8 mouse cellular contexts compared by ENCODE assay signal in genomic region chr13:52352576-52352975, GRCm38 (mm10).
A peak's percentile ranks its signal among the peaks of the same experiment; 100 is the strongest.
DNase-seq lines count a peak whose midpoint lies in the region; ATAC-seq and TF ChIP-seq lines count a peak whose summit lies in the region.

No protein-coding gene starts in this region.

- no peak for TF ChIP-seq POLR2A in MEL (IDR thresholded peaks at IDR 0.05; ENCODE audit: control insufficient read depth in 1 of 2, insufficient read depth in 1 of 2, low read depth in 1 of 2, low read length in 2 of 2, poor library complexity in 1 of 2)

- no peak overlapping the region for H3K4me2 ChIP-seq in kidney, embryonic 15.5 days

- no peaks in the 10 kb centered on the region for H3K4me1 ChIP-seq in kidney, embryonic 15.5 days
- no peaks in the 10 kb centered on the region for H3K4me1 ChIP-seq in MEL (ENCODE audit: control insufficient read depth in 1 of 2, insufficient read depth in 2 of 2, low read length in 2 of 2)

- H3K4me3 ChIP-seq in kidney, embryonic 15.5 days (replicated peaks), result no peak overlapping the region
- no peak overlapping the region for H3K4me3 ChIP-seq in MEL (ENCODE audit: control insufficient read depth in 1 of 2, insufficient read depth in 1 of 2, low read depth in 2 of 2, low read length in 2 of 2)

- peak; percentile 25 to 34 for DNase-seq in adrenal gland, adult 18-20 months (ENCODE audit: low spot score in 2 of 2)
- no peak for DNase-seq in adrenal gland, postnatal 4 days (ENCODE audit: low spot score in 2 of 2)
- DNase-seq in kidney, adult 9 months, result peak; percentile 16
- DNase-seq in MEL (ENCODE audit: low read depth, low spot score), result peak; percentile 25
- DNase-seq in forelimb bud, embryonic 11.5 days (ENCODE audit: low read depth, low spot score), result peak; percentile 26
- DNase-seq in thymus, postnatal 14 days, result peak; percentile 53
- DNase-seq in urinary bladder, adult 2 months (ENCODE audit: low spot score), result no peak

- TF ChIP-seq EP300 in MEL (IDR thresholded peaks at IDR 0.05; ENCODE audit: low read depth in 1 of 2, low read length in 2 of 2), result no peak

- peak; percentile 10; the same call in 1 of the 2 replicates for TF ChIP-seq RAD21 in MEL (IDR thresholded peaks at IDR 0.05; ENCODE audit: low read depth, low read length)

- TF ChIP-seq CTCF in MEL (IDR thresholded peaks at IDR 0.05 in 2 of 3, conservative IDR thresholded peaks at IDR 0.05 in 1 of 3; ENCODE audit: control insufficient read depth in 1 of 3, insufficient read depth in 1 of 3, low read depth in 2 of 3, low read length in 3 of 3, poor library complexity in 1 of 3, severe bottlenecking in 1 of 3), result peak; percentile 45 to 71 (median 56)

- H3K27me3 ChIP-seq in kidney, embryonic 15.5 days, result no peaks in the 10 kb centered on the region
- no peaks in the 10 kb centered on the region for H3K27me3 ChIP-seq in MEL (ENCODE audit: control insufficient read depth in 1 of 2, insufficient read depth in 2 of 2, low read length in 2 of 2)

- WGBS in kidney, embryonic 15.5 days, result 70% methylated on average over 4 of the region's 4 CpGs

- no peaks in the 10 kb centered on the region for H3K79me2 ChIP-seq in MEL (ENCODE audit: control insufficient read depth, insufficient read depth, low read length, poor library complexity)

- no peak overlapping the region for H3K9ac ChIP-seq in kidney, embryonic 15.5 days
- H3K9ac ChIP-seq in MEL (ENCODE audit: control insufficient read depth, low read depth, low read length, poor library complexity, severe bottlenecking), result no peak overlapping the region

- no peak for ATAC-seq in kidney, embryonic 15.5 days (replicated peaks; ENCODE audit: low FRiP score)

- H3K9me3 ChIP-seq in kidney, embryonic 15.5 days (replicated peaks), result 0 out of 2 replicates have a peak, but pooled peaks cover 6% of the 10 kb centered on the region
- no peaks in the 10 kb centered on the region for H3K9me3 ChIP-seq in MEL (replicated peaks; ENCODE audit: insufficient read depth, low read length)

- no peaks in the 10 kb centered on the region for H3K36me3 ChIP-seq in kidney, embryonic 15.5 days
- no peaks in the 10 kb centered on the region for H3K36me3 ChIP-seq in MEL (ENCODE audit: control insufficient read depth in 1 of 2, insufficient read depth in 2 of 2, low read length in 2 of 2)

- no peak overlapping the region for H3K27ac ChIP-seq in kidney, embryonic 15.5 days
- H3K27ac ChIP-seq in MEL (ENCODE audit: control insufficient read depth, low read depth, low read length), result no peak overlapping the region

TF ChIP-seq in MEL, 35 proteins besides CTCF, POLR2A, EP300 and RAD21:
- no peak for TF ChIP-seq HCFC1 (IDR thresholded peaks at IDR 0.05; ENCODE audit: low read depth, low read length)
- TF ChIP-seq RCOR1 (IDR thresholded peaks at IDR 0.05; ENCODE audit: low read depth, low read length), result no peak
- TF ChIP-seq BHLHE40 (IDR thresholded peaks at IDR 0.05; ENCODE audit: borderline replicate concordance, low read depth, low read length), result no peak
- TF ChIP-seq MAX (IDR thresholded peaks at IDR 0.05; ENCODE audit: low read length), result no peak
- no peak for TF ChIP-seq TBP (IDR thresholded peaks at IDR 0.05; ENCODE audit: low read depth, low read length)
- TF ChIP-seq ZC3H11A (IDR thresholded peaks at IDR 0.05; ENCODE audit: low read depth, low read length), result no peak
- TF ChIP-seq USF1 (IDR thresholded peaks at IDR 0.05; ENCODE audit: low read depth, low read length), result no peak
- no peak for TF ChIP-seq MAZ (IDR thresholded peaks at IDR 0.05; ENCODE audit: low read depth, low read length)
- TF ChIP-seq NRF1 (IDR thresholded peaks at IDR 0.05; ENCODE audit: insufficient read depth, low read depth, low read length, poor library complexity, severe bottlenecking), result no peak
- no peak for TF ChIP-seq E2F4 (IDR thresholded peaks at IDR 0.05; ENCODE audit: borderline replicate concordance, low read depth, low read length)
- no peak for TF ChIP-seq GATA1 (IDR thresholded peaks at IDR 0.05; ENCODE audit: low read depth, low read length)
- no peak for TF ChIP-seq MYC (IDR thresholded peaks at IDR 0.05; ENCODE audit: low read depth, low read length)
- TF ChIP-seq NELFE (IDR thresholded peaks at IDR 0.05; ENCODE audit: low read depth, low read length), result no peak
TF ChIP-seq in MEL: peak in this region for 0.

Comparison
In these comparisons a context has a peak if more than half of its experiments do, and no peak if none do; other contexts are left out.
1. DNase-seq: peak in adrenal gland, adult 18-20 months (2 of 2), kidney, adult 9 months (single experiment), MEL (single experiment), forelimb bud, embryonic 11.5 days (single experiment) and thymus, postnatal 14 days (single experiment); none in adrenal gland, postnatal 4 days (0 of 2) and urinary bladder, adult 2 months (single experiment).